Mouse (Mus musculus) macrophage (primary cell): Measurements from ENCODE around the gene Cd70. TPM values are rescaled to one million over a fixed set of nuclear protein-coding genes. Genes with fewer than 3 reads are reported as not detected.
"Not testable (repeated sequence)": the region's sequence is repeated elsewhere in the genome, so short reads cannot be mapped to it uniquely, and the experiment has no call there.

ENCODE experiments used
- H3K27ac ChIP-seq: fragments of 350-480 bp; formaldehyde crosslinking; 2 replicates; pipeline ENCODE4 v1.9.0; 2021
- H3K36me3 ChIP-seq: fragments of 350-480 bp; formaldehyde crosslinking; 2 replicates; pipeline ENCODE4 v1.9.0; 2021; ENCODE audit errors: inconsistent target
- H3K4me3 ChIP-seq: fragments of 350-480 bp; formaldehyde crosslinking; 2 replicates; pipeline ENCODE4 v1.9.0; 2021; ENCODE audit errors: inconsistent target
- H3K79me2 ChIP-seq: fragments of 350-480 bp; formaldehyde crosslinking; 2 replicates; pipeline ENCODE4 v1.9.0; 2021; ENCODE audit errors: inconsistent target
- WGBS: methylation state at CpG from one replicate; pipeline ENCODE4 v1.1.7; 2026; ENCODE audit warnings: inconsistent platforms; ENCODE audit not compliant: missing documents; 5-methylcytosine and 5-hydroxymethylcytosine counted together
- polyA plus RNA-seq: library from polyadenylated mRNA; stranded (reverse); fragments of 250-400 nt; gene quantifications from 3 replicates; pipeline ENCODE4 v1.2.4, GENCODE M21; 2018; ENCODE audit warnings: inconsistent platforms

The Cd70 gene
- polyA plus RNA-seq, 1 experiment from 2014 or later, result not detected

DNA sequence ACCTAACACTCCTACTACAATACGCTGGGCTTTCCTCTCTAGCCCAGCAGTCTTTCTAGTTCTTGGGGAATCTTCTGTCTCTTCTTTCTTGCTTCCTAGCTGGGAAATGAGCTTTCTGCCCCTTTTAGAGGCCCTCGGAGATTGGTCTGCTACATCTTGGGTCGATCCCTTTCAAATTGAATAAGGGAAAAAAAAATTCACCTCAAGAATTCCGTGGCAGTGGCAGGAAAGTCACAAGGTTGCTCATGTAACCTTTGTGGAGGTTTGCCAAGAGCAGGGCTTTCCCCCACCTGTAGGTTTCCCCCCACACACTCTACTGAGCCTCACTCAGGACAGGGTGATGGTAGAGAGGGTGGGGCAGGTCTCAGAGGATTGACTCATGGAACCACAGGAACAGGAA, 4.2 kb upstream of the Cd70 start:
- 73% methylated on average over 4 of the region's 4 CpGs for WGBS
- no peaks in the 10 kb centered on the region for H3K36me3 ChIP-seq

DNA sequence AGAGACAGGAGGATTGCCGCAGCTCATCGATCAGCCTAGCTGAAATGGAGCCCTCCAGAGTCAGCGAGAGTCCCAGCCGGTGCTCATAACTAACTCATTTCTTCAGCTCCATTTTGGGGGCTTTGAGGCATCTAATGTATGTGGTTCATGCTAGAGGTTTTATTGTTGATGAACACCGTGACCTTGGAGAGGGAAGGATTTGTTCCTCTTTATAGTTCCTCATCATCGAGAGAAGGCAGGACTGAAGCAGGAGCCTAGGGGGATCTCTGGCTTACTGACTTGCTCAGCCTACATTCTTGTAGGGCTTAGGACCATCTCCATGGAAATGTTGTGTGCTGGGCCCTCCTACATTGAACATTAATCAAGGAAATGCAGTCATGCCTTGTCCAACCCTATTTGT, 3.4 kb upstream of the Cd70 start:
- WGBS, result 60% methylated on average over 6 of the region's 6 CpGs
- no peak overlapping the region for H3K4me3 ChIP-seq
- no peak overlapping the region for H3K27ac ChIP-seq
- H3K36me3 ChIP-seq, result no peaks in the 10 kb centered on the region
- H3K79me2 ChIP-seq, result no peaks in the 10 kb centered on the region

More for the DNA sequence above, 4.2 kb upstream of the Cd70 start:
- no peaks in the 10 kb centered on the region for H3K79me2 ChIP-seq
- H3K4me3 ChIP-seq, result no peak overlapping the region
- no peak overlapping the region for H3K27ac ChIP-seq

DNA sequence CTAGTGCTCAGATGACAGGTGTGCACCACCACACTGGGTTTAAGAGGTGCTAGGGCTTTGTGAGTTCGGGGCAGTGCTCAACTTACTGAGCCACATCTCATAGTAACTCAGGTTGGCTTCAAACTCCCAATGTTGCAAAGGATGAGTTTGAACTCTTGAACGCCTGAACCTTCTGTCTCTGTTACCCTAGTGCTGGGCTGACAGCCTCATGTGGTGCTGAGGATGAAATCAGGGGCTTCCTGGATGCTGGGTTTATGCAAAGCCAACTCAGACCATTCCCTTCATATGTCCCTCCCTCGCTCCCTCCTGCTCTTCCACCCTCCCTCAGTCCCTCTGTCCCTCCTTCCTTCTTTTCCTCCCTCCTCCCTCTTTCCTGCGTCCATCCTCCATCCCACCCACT, 1.2 kb downstream of the Cd70 start:
- Histone ChIP-seq H3K36me3 (no peaks in the 10 kb centered on the region), H3K27ac (no peak overlapping the region), H3K4me3 (no peak overlapping the region), H3K79me2 (no peaks in the 10 kb centered on the region)
- 91% methylated on average over 4 of the region's 4 CpGs for WGBS

DNA sequence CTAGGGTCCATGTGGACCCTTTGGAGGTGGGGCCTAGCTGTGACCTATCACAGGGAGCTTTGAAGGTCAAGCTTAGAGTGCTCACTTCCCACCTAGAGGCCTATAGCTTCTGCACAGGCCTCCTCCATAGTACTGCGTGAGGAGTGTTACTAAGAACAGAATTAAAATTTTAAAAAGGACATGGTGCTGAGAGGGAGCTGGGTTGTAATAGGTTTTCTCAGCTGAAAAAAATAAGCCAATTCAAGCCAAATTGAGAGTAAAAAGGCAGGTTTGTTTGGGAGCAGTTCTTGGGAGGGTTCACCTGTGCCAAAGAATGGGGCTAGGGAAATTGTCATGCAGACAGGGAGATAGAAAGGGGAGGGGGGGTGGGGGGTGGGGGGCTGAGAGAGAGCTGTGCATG, 4.5 kb downstream of the Cd70 start:
- 92% methylated on average over 1 of the region's 1 CpGs for WGBS
- no peaks in the 10 kb centered on the region for H3K36me3 ChIP-seq
- H3K4me3 ChIP-seq, result no peak overlapping the region
- no peaks in the 10 kb centered on the region for H3K79me2 ChIP-seq
- no peak overlapping the region for H3K27ac ChIP-seq

DNA sequence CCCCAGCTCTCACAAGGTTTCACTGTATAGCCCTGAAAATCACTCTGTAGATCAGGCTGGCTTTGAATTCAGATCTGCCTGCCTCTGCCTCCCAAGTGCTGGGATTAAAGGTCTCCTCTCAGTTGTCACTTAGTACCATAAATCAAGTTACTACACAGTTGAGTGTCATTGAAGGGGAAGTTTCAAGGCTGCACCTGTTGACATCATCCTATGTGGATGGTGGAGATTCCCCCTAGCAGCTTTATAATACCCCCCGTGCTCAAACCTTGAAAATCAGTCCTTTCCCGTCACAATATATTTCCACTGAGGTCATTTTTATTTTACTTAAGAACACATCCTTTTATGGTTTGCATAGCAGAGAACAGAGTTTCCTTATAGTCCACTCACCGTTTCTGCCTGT, 5.9 kb downstream of the Cd70 start:
- no peak overlapping the region for H3K27ac ChIP-seq

DNA sequence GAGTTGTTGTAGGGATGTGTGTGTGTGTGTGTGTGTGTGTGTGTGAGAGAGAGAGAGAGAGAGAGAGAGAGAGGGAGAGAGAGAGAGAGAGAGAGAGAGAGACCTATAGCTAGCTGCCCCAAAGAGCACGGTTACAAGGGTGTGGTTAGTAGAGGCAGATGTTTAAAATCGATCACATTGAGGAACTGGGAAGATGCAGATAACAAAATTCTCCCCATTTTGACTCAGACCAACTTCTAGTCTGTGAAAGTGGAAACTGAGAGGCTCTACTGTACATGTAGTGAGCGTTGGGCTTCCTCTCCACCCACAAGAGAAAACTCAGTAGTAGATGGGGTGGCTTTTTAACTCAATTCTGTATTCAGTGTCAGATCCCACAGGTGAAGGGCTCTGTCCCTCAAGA, 9.9 kb downstream of the Cd70 start:
- H3K36me3 ChIP-seq, result no peaks in the 10 kb centered on the region
- no peak overlapping the region for H3K4me3 ChIP-seq
- no peaks in the 10 kb centered on the region for H3K79me2 ChIP-seq
- WGBS, result 94% methylated on average over 2 of the region's 3 CpGs
- H3K27ac ChIP-seq, result no peak overlapping the region

More for the DNA sequence above, 5.9 kb downstream of the Cd70 start:
- H3K4me3 ChIP-seq, result no peak overlapping the region
- H3K79me2 ChIP-seq, result no peaks in the 10 kb centered on the region
- 86% methylated on average over 3 of the region's 3 CpGs for WGBS
- H3K36me3 ChIP-seq, result no peaks in the 10 kb centered on the region

DNA sequence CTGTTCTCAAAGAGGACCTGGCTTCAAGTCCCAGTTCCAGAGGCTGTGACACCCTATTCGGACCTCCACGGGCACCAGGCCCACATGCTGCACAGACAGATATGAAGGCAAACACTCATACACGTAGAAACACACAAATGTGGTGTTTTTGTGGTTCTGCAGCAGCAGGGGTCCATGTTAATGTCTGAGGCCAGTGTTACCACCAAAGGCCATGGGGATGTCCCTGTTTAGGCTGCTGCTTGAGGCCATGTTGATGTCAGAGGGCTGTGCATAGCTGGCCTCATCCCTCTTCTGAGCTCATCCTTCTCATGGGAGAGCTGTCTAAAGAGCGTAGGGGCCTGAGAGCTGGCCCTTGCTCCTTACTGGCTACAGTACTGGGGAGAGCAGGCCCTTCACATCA, 10.9 kb downstream of the Cd70 start:
- Histone ChIP-seq H3K79me2 (no peaks in the 10 kb centered on the region), H3K36me3 (no peaks in the 10 kb centered on the region), H3K27ac (no peak overlapping the region), H3K4me3 (no peak overlapping the region)
- WGBS, result 96% methylated on average over 4 of the region's 4 CpGs

DNA sequence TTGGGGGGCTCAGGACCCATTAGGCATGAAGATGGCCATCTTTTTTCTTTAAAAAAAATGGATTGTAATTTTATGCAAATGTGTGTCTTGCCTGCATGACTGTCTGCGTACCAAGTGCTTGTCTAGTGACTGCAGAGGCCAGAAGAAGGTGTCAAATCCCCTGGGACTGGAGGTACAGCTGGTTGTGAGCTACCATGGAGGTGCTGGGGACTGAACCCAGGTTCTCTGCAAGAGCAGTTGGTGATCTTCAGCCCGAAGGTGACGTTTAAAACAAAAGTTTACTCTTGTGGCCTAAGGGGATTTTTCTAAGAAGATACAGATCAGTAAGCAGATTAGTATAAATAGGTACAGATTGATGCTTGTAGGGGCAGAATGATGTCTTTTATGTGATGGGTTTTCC, 13.9 kb downstream of the Cd70 start:
- Histone ChIP-seq H3K36me3 (no peaks in the 10 kb centered on the region), H3K4me3 (no peak overlapping the region), H3K27ac (no peak overlapping the region), H3K79me2 (no peaks in the 10 kb centered on the region)
- 96% methylated on average over 3 of the region's 3 CpGs for WGBS

DNA sequence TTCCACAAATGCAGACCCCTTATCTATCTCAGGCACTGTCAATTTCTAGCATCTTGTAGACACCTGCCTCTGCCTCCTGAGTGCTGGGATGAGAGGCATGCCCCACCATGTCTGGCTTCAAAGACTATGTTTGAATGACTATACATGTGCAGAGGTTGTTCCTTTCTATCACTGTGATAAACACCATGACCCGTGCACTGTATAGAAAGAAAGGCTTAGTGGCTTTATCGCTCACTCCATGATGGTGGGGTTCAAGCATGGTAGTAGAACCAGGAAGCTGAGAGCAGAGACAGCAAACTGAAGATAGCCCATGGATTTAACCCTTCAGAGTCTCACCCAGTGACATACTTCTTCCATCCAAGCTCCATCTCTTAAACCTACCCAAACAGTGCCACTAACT, 14.9 kb downstream of the Cd70 start:
- no peaks in the 10 kb centered on the region for H3K36me3 ChIP-seq
- no peak overlapping the region for H3K27ac ChIP-seq
- 94% methylated on average over 2 of the region's 2 CpGs for WGBS
- no peaks in the 10 kb centered on the region for H3K79me2 ChIP-seq
- no peak overlapping the region for H3K4me3 ChIP-seq

DNA sequence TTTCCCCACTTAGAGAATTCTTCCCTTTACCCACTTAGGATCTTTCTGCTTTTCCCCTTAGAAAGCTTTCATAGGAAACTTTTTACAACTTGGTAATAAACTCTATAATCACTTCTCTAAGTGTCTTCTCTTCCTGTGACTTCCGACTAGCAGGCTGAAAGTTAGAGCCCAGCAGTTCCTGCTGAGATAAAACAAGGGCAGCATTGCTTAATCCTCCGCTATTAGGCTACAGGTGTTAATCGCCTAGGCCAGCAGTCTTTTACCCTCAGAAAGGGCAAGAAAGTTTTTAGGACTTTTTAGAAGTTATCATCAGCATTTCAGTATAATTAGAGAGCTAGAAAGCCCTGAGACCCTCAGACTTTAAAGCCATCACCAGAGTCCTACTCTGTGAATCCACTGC, 15.6 kb downstream of the Cd70 start:
- 60% methylated on average over 3 of the region's 3 CpGs for WGBS
- not testable (repeated sequence) for H3K79me2 ChIP-seq, H3K27ac ChIP-seq, H3K4me3 ChIP-seq, H3K36me3 ChIP-seq

DNA sequence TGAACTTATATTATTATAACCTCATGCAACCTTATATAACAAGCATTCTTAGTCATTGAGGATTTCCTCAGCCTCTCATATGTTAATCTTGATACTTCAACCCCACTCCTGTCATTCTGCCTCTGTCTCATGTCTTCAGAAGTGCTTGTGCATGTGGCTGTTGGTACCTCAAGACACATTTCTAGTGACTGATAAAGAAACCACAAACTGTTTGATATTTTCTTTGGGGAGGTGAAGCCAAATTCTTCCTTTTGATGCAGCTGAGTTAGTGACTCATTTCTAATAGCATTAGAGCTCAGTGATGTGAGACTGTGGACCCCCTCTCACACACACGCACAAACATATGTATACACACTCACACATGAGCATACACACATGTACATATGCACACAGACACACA, 17.8 kb downstream of the Cd70 start:
- Histone ChIP-seq H3K36me3 (no peaks in the 10 kb centered on the region), H3K27ac (no peak overlapping the region), H3K4me3 (no peak overlapping the region), H3K79me2 (no peaks in the 10 kb centered on the region)
- 80% methylated on average over 1 of the region's 1 CpGs for WGBS

DNA sequence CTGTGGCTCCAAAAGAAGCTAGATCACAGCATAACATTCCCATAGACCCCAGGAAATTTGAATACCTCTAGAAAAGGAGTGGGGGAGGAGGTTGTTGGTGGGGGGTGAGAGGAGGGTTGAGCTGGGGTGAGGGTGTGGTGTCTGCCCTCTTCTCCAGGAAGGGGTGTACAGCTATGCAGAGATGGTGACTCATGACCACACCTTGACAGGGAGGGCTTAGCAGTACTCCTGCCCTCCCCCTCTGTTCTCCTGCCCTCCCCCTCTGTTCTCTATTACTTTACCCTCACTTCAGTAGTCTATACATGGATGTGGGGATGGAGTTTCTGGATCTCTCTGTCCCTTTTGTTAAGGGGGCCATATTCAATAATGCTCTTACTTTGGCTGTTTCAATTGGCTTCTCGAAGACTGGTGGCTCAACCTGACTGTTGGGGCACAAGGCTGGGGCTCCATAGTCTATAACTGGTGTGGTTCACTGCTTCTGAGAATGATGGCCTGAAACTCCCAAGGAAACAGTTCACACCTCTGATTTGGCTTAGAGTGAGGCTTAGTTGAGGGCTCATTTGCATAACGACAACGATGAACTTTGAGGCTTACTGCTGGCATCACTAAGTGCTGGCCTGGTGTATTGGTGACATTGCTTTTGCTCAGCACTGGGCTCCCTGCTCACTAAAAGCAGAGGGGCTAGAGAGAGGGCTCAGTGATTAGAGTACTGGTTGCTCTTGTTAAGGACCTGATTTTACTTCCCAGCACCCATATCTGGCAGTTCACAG, 23.5 kb downstream of the Cd70 start:
- 84% methylated on average over 3 of the region's 3 CpGs for WGBS
- no peak overlapping the region for H3K4me3 ChIP-seq
- no peaks in the 10 kb centered on the region for H3K36me3 ChIP-seq
- H3K79me2 ChIP-seq, result no peaks in the 10 kb centered on the region
- no peak overlapping the region for H3K27ac ChIP-seq

DNA sequence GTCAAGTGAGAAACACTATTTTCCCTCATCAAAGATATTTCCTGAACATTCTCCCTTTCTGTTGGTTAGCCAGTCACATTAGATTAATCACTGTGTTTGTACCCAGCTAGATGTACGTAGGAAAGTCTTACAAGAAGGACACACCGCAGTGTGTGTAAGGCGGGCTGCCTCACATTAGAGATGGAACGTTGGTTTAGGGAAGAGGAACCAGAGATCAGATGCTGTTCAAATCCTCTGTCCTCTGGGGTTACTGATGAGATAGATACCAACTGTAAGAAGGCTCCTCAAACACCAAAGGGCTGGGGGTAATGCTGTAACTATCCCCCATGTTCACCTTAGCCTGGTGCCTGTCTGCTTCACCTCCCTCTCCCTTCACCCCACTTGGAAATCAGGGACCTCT, 24.8 kb downstream of the Cd70 start:
- WGBS, result 78% methylated on average over 4 of the region's 4 CpGs
- no peaks in the 10 kb centered on the region for H3K79me2 ChIP-seq
- H3K36me3 ChIP-seq, result no peaks in the 10 kb centered on the region
- H3K27ac ChIP-seq, result no peak overlapping the region
- H3K4me3 ChIP-seq, result no peak overlapping the region

DNA sequence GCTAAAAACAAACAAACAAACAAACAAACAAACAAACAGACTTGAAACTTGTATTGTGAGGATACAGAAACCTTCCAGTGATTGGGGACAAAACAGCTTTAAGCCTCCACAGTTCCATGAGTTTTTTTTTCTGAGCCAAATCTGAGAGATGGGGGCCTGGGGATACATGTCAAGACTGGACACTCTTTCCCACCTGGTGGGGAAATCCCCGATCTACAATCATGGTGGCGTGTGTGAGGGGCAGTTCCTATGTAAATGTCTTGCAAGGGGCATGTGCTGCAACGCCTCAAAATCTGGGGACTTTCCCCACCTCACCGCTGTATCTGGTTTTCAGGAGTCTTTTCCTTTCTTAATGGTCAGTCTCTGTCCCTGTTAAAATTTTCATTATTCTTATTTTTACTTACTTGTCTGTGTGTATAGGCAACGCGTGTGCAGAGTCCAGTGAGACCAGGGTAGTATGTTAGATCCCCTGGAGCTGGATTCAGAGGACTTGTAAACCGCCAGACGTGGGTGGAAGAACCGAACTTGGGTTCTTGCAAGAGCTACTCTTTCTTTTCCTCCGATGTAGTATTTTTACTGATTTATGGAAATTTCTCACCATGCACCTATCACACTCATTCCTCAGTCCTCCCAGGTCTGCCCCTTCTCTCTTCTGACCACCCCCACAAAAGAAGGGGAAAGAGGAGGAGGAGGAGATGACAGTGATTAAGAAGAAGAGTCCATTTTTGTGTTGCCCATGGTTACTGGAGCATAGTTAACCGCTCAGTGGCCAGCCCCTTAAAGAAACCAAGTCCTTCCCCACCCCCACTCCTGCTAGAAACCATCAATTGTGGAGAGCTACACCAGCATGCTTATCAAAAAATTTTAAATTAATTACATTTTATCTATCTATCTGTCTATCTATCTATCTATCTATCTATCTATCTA, 26.1 kb downstream of the Cd70 start:
- Histone ChIP-seq H3K79me2 (no peaks in the 10 kb centered on the region), H3K36me3 (no peaks in the 10 kb centered on the region), H3K27ac (no peak overlapping the region), H3K4me3 (no peak overlapping the region)
- 92% methylated on average over 10 of the region's 11 CpGs for WGBS

DNA sequence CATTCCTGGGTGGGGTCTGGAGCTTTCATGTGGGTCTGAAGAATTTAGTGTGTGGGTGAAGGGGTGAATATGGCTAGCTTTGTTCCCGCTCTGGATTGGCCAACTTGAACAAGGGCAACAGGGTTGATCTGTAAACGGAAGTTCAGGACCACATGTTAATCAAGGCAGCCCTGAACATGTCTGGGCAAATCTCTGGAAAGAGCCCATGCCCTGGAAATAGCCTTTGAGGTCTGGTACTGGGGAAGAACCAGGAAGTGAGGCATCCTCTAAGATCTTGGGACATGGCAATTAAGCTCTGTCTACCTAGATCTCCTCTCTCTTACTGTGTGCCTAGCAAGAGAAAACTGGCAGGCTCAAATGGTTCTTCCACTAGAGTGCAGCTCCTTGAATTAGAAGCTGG, 27.7 kb downstream of the Cd70 start:
- WGBS, result 88% methylated on average over 2 of the region's 2 CpGs
- Histone ChIP-seq H3K4me3 (no peak overlapping the region), H3K36me3 (no peaks in the 10 kb centered on the region), H3K79me2 (no peaks in the 10 kb centered on the region), H3K27ac (no peak overlapping the region)
